Mouse (Mus musculus) layer of hippocampus, postnatal 10 days (tissue): ENCODE measurements at regions not wholly inside any gene's neighbourhood (a gene's known extent, or its start where the extent isn't known, plus 50 kb on each side); places are given as distances from the start of the nearest gene placed in this dataset.

Experiments
- DNase-seq, 2 experiments: peaks; one replicate each; pipeline ENCODE4 v3.0.0; 2021; ENCODE audit warnings: low spot score in 2 of 2

DNA sequence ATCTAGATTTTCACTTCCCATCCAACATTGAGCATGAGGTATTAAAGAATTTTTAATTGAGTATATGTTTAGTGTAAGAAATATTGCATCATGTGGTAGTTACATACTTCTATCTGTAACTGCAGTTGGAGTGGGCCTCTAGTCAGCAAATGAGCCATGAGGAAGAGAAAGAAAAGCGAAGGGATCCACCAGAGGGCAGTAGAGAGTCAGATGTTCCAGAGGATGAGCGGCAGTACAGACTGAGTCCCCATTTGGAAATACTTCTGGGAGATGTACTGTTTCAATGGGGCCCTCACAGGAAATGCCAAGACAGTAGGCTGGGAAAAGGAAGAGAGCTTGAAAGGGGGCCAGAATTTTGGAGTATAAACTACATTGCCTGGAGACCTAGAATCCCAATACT is 221.2 kb downstream of the Myh15 start:
- peak; percentile 72 to 73 for DNase-seq

DNA sequence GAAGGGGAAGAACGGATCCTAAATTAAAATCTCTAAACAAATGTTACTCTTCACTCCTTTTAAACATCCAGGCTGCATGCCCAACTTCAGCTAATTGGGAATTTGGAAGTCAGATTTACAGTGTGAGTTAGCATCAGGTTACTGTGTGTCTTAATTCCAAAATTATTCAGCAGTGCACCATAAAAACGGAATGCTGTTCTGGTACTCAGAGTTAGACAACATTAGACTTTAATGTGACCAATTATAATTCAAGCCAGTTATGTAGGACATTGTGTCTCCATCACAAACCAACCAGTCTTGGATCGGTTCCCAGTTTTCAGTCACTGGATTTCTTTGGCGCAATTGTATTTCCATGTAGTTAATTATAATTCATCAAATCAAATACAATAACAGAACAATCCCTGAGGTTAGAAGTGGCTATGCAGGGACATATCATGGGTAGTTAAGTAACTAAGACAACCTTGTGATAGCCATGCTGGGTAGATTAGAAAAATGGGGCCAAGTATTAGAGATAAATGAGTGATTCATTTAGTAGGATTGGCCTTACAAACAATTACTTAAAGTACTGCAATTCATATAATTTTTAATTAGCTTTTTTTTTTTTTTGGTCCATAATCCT is 230.9 kb downstream of the Myh15 start:
- DNase-seq: peak; percentile 20 to 34

DNA sequence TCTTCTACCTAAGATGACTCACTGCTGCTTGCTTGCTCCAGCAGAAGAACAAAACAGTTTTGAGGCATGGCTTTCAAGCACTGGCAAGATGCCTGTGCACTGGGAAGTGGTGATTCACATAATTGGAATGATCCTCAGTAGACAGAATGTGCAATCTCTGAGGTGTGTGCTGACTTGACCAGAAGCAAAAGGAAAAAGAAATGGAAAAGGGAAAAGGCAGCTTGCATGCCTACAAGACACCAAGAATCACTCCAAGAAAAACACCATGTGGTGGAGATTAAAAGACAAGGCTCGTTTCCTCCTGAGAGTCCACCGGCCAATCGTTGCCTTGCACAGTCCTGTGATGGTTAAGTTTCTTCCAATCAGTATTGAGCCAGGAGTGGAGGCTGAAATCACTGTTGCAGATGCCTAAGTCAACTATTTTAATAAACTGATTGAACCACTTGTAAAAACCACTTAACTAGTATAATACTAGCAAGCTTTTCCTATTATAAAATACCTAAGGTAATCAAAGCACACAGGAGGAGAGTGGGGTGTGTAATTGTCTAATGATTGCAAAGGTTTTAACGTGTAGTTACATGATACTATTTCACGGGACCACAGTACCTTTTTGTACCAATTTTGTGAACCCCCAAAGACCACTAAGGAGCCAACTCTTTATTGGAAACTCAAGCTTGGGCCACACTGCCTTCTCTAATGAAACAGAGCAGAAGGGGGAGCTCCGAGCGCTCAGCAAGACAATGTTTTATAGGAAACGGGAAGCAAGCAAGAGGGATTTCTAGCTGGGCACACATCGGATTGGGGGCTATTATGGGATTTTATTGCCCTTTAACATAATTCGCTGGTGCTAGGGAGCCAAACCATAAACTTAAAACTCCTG is 232.2 kb downstream of the Myh15 start:
- peak; percentile 24 to 33 for DNase-seq

DNA sequence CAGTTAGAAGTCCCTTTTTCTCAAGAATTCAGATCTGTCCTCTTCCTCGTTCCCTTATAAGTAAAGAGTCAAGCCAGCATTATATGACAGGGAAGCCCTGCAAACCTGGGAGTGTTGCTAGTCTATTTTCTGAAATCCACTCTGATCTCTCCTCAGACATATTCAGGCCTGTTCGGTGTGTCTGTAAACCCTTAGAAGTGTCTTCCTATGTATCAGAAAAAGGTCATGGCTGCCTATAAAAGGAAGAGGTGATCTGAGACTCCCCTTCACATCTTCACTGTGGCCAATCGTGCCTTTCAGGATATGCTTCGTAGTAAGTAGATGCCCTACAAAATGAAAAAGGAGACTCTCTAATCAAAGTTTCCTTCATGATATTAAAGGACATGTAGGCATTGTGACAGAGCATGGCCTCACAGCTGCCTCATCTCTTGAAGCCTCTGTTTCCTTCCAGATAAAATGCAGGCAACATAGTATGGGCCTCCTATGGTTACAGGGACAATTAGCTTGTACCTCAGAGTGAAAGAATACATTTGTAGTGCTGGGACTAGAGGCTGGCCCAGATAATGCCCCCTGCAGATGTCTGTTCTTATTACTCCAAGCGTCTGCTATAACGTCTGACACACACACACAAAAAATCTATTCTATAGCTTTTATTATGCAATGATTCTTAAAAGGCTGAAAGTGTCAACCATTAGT is 246.5 kb downstream of the Myh15 start:
- no peak for DNase-seq

DNA sequence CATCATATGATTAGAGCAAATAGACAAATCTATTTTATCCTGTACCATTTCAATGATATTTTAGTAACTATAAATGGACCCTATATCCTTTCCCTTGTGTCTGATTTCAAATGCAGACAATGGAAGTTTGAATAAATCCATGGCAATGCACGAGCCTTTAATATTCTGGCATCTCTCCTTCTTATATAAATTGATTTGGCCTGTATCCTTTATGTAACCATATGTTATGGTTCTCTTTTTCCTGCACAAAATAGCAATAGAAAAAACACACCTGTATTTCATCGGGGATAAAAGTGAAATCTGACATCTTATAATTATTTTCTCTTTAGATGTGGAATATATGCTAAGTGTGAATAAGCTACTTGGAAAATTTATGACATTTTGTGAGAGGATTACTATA is 247.1 kb downstream of the Myh15 start:
- DNase-seq: no peak

DNA sequence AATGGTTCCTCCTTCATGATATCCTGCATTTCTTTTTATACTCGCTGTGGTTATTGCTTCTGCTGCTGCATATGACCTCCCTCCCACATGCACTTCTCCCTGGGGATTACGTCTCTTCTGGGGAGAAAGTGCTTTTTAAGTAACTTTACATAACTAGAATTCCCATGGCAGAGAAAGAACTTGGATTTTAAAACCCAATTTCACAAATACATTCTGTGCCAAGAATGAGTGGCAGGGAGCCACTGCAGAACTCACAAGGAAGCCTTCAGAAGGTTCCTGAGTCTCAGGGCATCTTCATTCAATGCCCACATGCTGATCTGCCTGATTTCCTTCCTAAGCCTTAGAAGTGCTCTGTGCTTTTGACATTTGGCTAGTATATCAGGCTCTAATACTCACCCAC is 259.8 kb downstream of the Myh15 start:
- DNase-seq: no peak

DNA sequence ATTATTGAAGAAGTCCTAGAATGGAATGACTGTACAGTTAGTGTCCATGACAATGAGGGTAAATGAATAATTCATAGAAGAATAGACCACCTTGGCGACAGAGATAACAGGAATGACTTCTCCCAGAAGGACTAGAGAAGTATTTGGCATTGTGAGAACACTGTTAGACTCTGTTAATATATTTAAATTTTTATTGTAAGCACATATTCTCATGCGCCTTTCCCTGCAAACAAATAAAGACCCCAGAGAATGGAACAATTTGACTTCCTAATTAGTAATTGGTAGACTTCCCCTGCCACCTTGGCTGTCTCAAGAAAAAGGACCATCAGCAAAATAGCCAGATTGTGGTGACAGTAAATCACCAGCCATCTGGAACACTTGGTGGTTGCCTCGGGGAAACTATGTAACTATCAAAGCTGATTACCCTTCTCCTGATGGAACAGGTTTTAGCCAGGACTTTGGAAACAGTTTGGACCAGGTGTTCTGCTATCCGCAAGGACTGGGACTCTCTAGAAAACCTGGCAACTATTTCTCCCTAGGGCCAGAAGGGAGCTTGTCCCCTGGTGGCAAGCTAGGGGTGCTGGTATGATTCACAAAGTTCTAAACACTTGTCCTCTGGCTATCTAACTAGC is 261.9 kb downstream of the Myh15 start:
- peak in 1 of 2 experiments; percentile 13 for DNase-seq

DNA sequence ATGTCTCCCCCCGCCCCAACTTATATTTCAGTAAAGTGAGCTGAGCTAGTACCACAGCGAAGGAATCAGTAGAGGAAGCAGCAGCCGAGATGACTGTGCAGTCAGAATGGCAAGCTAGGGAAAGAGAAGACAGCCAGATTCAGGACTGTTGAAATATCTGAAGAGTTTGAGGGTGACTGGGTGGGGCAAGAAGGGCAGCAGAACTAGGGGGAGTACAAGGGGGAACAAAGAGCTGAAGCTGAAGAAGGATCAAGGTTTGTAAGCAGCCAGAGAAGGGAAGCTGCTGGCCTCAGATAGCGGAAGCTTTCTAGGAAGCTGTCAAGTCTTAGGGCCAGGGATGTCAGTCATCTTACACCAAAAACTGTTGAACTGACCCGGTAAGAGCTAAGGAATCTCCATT is 262.5 kb downstream of the Myh15 start:
- DNase-seq: no peak

DNA sequence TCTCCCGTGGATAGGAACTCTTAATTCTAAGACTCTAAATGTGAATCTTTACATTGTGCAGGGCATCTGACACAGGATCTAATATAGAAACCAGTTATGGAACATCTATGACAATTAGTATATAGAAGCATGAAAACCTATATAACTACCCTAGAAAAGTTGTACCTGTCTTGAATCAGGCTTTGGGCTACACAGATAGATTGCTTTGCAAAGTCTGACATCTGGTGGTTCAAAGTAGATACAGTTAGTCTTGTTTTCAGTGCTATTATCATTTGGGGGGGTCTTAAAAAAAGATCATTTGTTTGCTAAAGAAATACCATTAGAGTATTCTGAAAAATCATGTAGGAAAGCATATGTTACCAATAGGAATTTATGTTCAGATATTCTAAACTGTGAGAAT is 264.7 kb downstream of the Myh15 start:
- DNase-seq: no peak

DNA sequence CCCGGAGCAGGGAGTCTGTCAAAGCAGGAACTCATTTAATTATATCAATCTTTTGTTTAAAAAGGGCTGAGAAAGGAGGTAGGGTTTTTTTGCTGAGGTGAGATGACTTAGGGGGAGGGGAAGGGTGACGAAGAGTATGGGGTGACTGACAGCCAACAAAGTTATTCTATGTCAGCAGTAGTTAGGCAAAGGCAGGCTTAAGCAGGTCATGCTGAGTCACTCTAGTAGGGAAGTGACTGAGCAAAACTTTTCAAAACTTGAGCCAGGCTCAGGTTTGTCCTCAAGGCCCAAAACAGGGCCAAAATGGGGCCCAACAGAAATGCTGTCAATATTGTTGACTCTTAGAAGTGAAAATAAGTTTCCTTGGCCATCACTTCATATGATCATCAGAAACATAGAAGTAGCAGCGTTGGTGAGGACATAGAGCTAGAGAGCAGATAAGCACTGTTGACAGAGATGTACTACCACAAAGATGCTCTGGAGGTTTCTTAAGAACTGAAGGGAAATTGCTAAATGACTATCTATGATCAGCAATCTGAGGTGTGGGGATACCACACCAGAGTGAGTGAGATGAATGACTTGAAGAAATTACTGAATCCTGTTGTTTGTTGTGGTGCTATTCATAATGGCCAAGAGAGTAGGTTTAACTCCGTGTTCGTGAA is 273.6 kb downstream of the Myh15 start:
- DNase-seq: no peak

DNA sequence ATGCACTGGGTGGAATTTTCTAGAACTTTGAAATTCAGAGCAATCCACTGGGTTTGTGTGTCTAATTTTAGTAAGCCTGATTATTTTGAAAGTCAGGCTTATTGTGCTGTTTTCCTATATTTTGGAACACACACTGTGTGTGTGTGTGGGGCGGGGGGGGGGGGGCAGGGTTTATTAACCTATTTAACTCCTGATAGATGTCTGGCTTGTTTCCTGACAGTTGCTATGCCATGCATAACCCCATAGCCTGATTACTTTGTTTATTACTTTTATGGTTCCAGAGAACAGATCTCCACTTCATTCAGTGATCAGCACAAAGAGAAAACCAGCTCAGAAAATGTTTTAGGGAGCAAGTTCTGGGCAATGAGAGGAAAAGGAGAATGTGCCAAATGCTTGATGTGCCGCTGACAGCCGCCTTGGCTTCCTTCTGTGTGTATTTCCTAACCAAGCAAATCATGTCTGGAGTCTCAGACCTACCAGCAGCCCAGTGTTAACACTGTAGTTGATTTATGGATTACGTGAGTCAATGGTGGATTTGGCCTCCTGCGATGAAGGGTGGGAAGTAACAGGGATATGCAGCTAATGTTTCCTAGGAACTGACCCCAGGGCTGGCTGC is 274.9 kb downstream of the Myh15 start:
- peak; percentile 23 to 31 for DNase-seq

DNA sequence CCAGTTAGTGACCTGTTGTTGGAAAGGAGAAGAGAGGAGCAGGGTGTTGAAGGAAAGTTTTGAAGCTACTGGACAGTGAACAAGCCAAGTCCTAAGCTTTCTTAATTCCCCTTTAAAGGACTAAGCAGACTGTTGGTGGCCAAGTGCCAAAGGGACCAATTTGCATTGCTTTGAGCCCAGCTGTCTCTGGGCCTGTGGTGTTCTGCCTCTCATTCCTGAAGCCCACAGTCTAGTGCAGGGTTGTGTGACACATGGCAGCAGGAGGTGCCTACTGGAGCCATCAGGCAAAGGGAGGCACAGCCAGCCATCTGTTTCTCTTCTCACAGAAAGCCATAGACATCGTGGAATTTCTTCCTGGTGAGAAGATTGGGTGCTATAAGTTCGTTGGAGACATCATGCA is 278.6 kb downstream of the Myh15 start:
- peak; percentile 57 to 74 for DNase-seq

DNA sequence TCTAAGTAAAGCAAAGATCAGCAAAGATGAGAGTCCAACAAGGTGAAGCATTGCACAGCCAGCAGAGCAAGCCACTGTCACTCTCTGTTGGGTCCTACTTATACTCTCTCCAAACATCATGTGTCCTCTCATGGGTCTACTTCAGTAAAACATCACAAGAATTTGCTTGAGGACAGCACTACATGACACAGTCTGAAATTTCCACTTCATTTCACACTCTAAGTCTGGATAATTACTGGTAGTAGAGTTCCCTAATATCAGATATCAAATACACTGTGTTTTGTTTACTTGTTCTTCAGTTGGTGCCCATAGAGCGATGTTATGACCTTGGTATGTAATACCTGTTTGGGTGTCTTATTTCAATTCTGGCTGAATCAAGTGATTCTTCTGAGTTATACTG is 280.7 kb downstream of the Myh15 start:
- DNase-seq: no peak

DNA sequence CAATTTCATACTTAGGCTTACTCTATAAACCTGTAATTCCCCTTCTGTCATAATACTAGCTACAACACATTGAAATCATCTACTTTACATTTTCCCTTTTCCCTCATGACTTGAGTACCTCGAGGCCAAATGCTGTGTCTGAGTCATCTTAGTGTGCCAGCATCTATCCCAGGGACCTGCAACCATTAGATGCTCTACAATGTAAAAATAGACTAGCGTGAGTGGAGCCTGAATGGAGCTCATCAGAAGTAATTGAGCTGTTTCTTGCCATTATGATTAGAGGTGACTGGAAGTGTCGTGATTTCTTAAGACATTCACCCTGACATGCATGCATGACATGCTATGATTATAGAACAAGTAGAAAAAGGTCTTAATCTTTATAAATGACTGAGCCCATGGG is 301.1 kb downstream of the Myh15 start:
- no peak for DNase-seq

DNA sequence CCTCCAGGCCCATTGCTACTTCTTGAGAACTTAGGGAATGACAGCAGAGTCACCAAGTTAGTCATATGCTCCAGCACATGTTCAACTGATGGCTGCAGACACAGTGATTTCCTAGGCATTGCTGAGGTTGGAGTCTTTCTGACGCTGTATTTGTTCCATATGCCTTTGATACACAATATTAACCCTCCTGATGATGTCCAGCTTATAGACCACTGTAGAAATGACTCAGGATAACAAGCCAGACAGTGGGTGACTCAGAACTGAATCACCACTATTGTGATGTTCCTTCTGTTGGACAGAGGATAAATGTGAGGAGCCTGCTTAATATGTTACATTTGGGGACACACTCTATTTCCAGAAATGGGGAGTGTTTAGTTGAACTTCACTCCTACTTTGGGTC is 304.4 kb downstream of the Myh15 start:
- no peak for DNase-seq

DNA sequence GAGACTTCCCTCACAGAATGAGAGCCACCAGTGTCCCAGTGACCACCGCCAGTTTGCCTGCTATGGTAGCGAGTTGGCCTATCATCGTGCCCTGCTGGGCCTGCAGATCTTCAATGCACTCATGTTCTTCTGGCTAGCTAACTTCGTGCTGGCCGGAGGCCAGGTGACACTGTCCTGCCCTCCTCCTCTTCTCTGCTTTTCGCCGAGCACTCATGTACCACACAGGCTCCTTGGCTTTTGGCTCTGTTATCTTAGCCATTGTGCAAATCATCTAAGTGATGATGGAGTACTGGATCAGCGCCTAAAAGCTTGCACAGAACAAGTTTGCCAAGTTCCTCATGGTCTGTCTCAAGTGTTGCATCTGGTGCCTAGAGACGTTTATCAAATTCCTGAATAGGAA is 312.2 kb downstream of the Myh15 start:
- DNase-seq: no peak

DNA sequence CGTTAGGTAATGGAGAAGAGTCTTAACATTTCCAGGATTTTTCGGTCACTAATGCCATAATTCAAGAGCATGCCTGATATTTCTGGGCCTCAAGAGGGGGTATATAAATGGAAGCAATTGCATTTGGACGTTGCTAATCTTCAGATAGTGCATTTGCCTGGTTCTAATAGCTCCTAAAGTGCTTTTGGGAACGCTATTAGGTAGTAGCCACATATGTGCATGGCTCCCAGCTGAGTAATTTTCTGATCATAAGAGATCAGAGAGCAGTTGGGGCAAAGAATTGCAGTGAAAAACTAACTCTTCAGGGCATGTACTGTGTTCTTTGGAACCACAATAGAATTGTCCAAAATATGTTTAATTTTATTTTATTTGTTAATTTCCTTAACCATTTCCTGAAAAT is 317.8 kb downstream of the Myh15 start:
- no peak for DNase-seq

DNA sequence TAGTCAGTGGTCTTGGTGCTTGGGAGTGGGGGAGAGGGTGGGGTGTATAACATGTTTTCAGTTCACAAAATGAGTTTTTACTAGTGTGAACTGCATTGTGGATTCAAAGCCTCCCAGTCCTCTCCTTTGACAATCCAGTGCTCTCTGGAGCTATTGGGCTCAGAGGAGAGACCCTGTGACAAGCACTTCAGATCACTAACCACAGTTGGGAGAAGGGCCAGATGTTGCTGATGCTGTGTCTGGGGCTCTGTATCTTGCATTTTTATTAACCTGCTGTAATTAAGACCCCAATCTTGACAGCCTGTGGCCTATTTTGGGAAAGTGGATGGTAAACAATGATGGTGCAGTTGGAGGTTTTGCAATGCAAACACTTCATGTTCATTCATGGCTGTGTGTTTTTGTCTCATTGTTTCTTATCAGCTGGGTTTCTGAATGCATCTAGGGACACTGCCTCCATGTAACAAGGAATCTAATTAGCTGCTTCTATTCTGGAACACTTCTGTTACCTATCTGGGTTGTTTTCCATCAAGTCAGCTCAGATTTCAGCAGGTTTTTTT is 320.0 kb upstream of the Ift57 start:
- DNase-seq: no peak

DNA sequence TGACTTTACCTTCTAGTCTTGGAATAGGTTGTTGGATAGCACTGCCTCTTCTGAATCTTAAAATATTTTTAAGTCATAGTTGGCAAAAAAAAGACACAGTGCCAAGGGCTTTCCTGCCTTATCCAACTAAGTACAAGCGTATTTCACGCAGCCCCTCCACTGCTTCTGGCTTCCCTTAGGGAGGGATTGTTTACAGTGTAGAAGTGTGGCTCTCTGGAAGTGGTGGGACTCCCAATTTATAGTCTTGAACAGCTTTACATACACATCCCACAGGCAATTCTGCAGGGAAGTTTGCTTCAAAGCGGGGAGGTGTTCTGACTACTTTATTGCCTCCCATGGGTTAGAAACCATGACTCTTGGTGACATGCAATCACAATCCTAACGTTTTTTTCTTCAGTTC is 310.9 kb upstream of the Ift57 start:
- DNase-seq: no peak

DNA sequence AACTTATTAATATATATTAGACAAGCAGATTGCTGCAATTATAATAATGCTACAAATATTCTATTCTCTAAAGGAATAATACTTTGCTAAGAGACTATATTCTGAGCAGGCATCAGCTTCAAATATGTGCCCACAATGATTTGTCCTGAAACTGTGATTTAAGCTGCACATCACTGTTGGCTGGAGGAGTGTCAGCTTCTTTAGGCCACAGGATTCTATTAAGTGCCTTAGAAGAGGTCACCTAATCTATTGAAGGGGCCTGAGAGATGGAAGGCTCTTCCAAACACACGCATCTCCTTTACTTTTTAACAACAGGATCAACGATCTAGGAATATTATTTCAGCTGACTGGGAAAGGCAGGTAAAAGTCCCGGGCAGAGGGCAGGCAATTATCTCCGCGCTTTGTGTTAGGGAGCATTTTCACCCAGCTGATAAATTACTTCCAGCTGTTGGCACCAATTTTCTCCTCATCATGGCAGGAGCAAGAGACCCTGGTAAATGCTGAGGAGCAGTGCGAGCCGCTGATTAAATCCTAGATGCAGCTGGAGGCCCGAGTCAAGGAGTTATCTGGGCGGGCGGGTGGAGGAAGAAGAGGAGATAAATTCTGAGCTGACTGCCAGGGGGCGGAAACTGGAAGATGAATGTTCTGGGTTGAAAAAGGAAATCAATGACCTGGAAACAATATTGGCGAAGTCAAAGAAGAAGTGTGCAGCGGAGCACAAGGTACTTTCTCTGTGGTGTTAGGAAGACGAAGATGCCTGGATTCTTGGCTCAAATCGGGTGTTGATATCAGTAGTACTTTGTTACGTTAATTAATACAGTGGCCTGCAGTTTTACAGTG is 290.9 kb upstream of the Ift57 start:
- DNase-seq: no peak
